In genomic region chr10:43718768-43719167, GRCm38 (mm10) we compare ENCODE assay signal across 10 mouse cellular contexts.
DNase-seq lines count a peak whose midpoint lies in the region; ATAC-seq and TF ChIP-seq lines count a peak whose summit lies in the region.
"Had no signal": no experiment of that assay in that cellular context is flagged by ENCODE, and none has a peak within 500 bp of the region (broad histone marks: within the 10 kb centered on the region; RNA-seq: fewer than 3 reads in every experiment).

No protein-coding gene starts in this region.

- no peak for TF ChIP-seq EP300 in lung, postnatal 0 days (IDR thresholded peaks at IDR 0.05)

- no peak for DNase-seq in heart, postnatal 4 days
- no peak for DNase-seq in testis, postnatal 10 days (ENCODE audit: low spot score)
- DNase-seq in lung, postnatal 0 days (ENCODE audit: low spot score) = peak; percentile 86
- DNase-seq in left cerebral cortex, adult 18-20 months (ENCODE audit: low spot score in 2 of 2) = no peak
- DNase-seq in liver = no peak
- no peak for DNase-seq in frontal cortex, adult 2 months (ENCODE audit: extremely low spot score in 1 of 2, low spot score in 1 of 2)

- H3K4me1 ChIP-seq in heart, embryonic 12.5 days (replicated peaks) = peaks cover 25% of the 10 kb centered on the region
- peaks cover 15% of the 10 kb centered on the region for H3K4me1 ChIP-seq in testis, adult 2 months (ENCODE audit: control insufficient read depth, insufficient read depth, low read length)
- H3K4me1 ChIP-seq in lung, postnatal 0 days (ENCODE audit: insufficient read depth, low read depth, low read length) = 0 out of 2 replicates have a peak, but pooled peaks cover 4% of the 10 kb centered on the region

- peaks cover 4% of the 10 kb centered on the region; the same call in 1 of the 2 replicates for H3K9me3 ChIP-seq in heart, embryonic 12.5 days (replicated peaks)
- no peaks in the 10 kb centered on the region for H3K9me3 ChIP-seq in lung, postnatal 0 days (ENCODE audit: low read length)
- H3K9me3 ChIP-seq: neural tube, embryonic 13.5 days had no signal

- H3K27ac ChIP-seq in heart, embryonic 12.5 days (ENCODE audit: poor library complexity, severe bottlenecking) = no peak overlapping the region
- no peak overlapping the region for H3K27ac ChIP-seq in testis, adult 2 months (ENCODE audit: control insufficient read depth, insufficient read depth, low read depth, low read length)
- H3K27ac ChIP-seq in lung, postnatal 0 days (ENCODE audit: low read length) = no peak overlapping the region
- H3K27ac ChIP-seq: neural tube, embryonic 13.5 days had no signal

- 28% methylated on average over 13 of the region's 13 CpGs for WGBS in heart, embryonic 12.5 days
- WGBS in lung, postnatal 0 days = 37% methylated on average over 13 of the region's 13 CpGs

- TF ChIP-seq CTCF in testis, adult 2 months (IDR thresholded peaks at IDR 0.05; ENCODE audit: control insufficient read depth, insufficient read depth, insufficient replicate concordance, low read depth, low read length) = no peak
- TF ChIP-seq CTCF in lung, postnatal 0 days (IDR thresholded peaks at IDR 0.05) = no peak

- no peaks in the 10 kb centered on the region for H3K36me3 ChIP-seq in heart, embryonic 12.5 days
- no peaks in the 10 kb centered on the region for H3K36me3 ChIP-seq in testis, adult 2 months (ENCODE audit: control insufficient read depth, insufficient read depth, low read length)
- no peaks in the 10 kb centered on the region for H3K36me3 ChIP-seq in lung, postnatal 0 days (ENCODE audit: insufficient read depth, low read length)
- H3K36me3 ChIP-seq: neural tube, embryonic 13.5 days had no signal

- no peaks in the 10 kb centered on the region for H3K27me3 ChIP-seq in heart, embryonic 12.5 days (replicated peaks)
- no peaks in the 10 kb centered on the region for H3K27me3 ChIP-seq in testis, adult 2 months (ENCODE audit: control insufficient read depth, insufficient read depth, low read length)
- no peaks in the 10 kb centered on the region for H3K27me3 ChIP-seq in lung, postnatal 0 days (replicated peaks; ENCODE audit: insufficient read depth, low read length)
- H3K27me3 ChIP-seq: neural tube, embryonic 13.5 days had no signal

- ATAC-seq in heart, embryonic 12.5 days (ENCODE audit: insufficient number of reproducible peaks, low FRiP score) = no peak; the same call in 1 of the 2 replicates
- ATAC-seq in lung, postnatal 0 days = peak; percentile 75
- ATAC-seq: inflammation-experienced regulatory T-cells, adult 6 months had no signal

- H3K4me3 ChIP-seq in heart, embryonic 12.5 days = no peak overlapping the region
- peak overlapping the region; percentile 35 for H3K4me3 ChIP-seq in testis, adult 2 months (ENCODE audit: control insufficient read depth, low read depth, low read length)
- no peak overlapping the region for H3K4me3 ChIP-seq in lung, postnatal 0 days (ENCODE audit: low read depth, low read length)
- H3K4me3 ChIP-seq: neural tube, embryonic 13.5 days had no signal

- H3K4me2 ChIP-seq in heart, embryonic 12.5 days = peak overlapping the region; percentile 32
- H3K4me2 ChIP-seq in lung, postnatal 0 days (replicated peaks; ENCODE audit: low read depth, low read length) = no peak overlapping the region
- H3K4me2 ChIP-seq: neural tube, embryonic 13.5 days had no signal

- no peak overlapping the region for H3K9ac ChIP-seq in heart, embryonic 12.5 days
- no peak overlapping the region for H3K9ac ChIP-seq in lung, postnatal 0 days (replicated peaks; ENCODE audit: low read depth)
- H3K9ac ChIP-seq: neural tube, embryonic 13.5 days had no signal

- no peak for TF ChIP-seq POLR2A in testis, adult 2 months (IDR thresholded peaks at IDR 0.05; ENCODE audit: control insufficient read depth, low read depth, low read length)
